Mouse (Mus musculus) hindbrain, embryonic 13.5 days (tissue): ENCODE measurements at regions not wholly inside any gene's neighbourhood (a gene's known extent, or its start where the extent isn't known, plus 50 kb on each side); places are given as distances from the start of the nearest gene placed in this dataset.
A peak's percentile ranks its signal among the peaks of the same experiment; 100 is the strongest.

ENCODE experiments used
- ATAC-seq: fragments of 200-750 bp; cut with Nextera tagmentation; 2 replicates; pipeline ENCODE4 v1.8.0; 2017; ENCODE audit warnings: moderate TSS enrichment; ENCODE audit not compliant: low FRiP score
- H3K27ac ChIP-seq: fragments of 300-500 bp; sonication (generic); 2 replicates; pipeline ENCODE4 v1.5.1; 2015; ENCODE audit warnings: inconsistent platforms, mild to moderate bottlenecking, moderate library complexity
- H3K27me3 ChIP-seq: fragments of 300-500 bp; sonication (generic); 2 replicates; pipeline ENCODE4 v1.6.1; 2015; ENCODE audit warnings: mild to moderate bottlenecking, inconsistent platforms
- H3K36me3 ChIP-seq: fragments of 300-500 bp; sonication (generic); 2 replicates; pipeline ENCODE4 v1.6.1; 2015; ENCODE audit warnings: mild to moderate bottlenecking, inconsistent platforms
- H3K4me1 ChIP-seq: fragments of 300-500 bp; sonication (generic); replicated peaks from 2 replicates; pipeline ENCODE4 v1.6.1; 2015; ENCODE audit warnings: inconsistent platforms
- H3K4me2 ChIP-seq: fragments of 300-500 bp; sonication (generic); 2 replicates; pipeline ENCODE4 v1.6.1; 2015; ENCODE audit warnings: inconsistent platforms, mild to moderate bottlenecking, moderate library complexity
- H3K4me3 ChIP-seq: fragments of 300-500 bp; sonication (generic); 2 replicates; pipeline ENCODE4 v1.5.1; 2015; ENCODE audit warnings: mild to moderate bottlenecking, inconsistent platforms
- H3K9ac ChIP-seq: fragments of 300-500 bp; sonication (generic); 2 replicates; pipeline ENCODE4 v1.6.1; 2015; ENCODE audit warnings: mild to moderate bottlenecking, inconsistent platforms
- H3K9me3 ChIP-seq: fragments of 300-500 bp; sonication (generic); 2 replicates; pipeline ENCODE4 v1.6.1; 2016; ENCODE audit warnings: inconsistent platforms
- WGBS: fragments of 180-500 bp; shearing (Covaris S2); methylation state at CpG from one replicate; pipeline ENCODE4 v1.1.7; 2015; 5-methylcytosine and 5-hydroxymethylcytosine counted together

DNA sequence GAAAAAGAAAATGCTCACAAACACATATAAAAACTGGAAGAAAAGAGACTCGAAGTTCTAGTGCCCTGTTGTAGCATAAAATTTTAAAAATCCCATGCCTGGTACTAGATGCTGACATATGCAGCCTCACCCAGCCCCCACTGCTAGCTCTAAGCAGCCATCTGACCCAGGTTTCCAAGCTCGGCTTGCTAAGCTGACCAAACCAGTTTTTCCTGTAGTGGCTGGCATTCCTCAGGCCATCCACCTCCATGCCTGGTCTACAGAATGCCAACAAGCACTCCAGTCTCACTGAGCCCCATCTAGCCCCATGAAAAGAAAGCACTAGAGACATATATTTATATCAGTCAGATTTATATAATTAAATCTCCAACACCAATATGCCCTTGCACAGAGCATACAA, 196.1 kb upstream of the Gpr149 start:
- Histone ChIP-seq H3K4me2 (no peak overlapping the region), H3K27ac (no peak overlapping the region), H3K4me1 (no peaks in the 10 kb centered on the region), H3K36me3 (no peaks in the 10 kb centered on the region), H3K9ac (no peak overlapping the region), H3K9me3 (no peaks in the 10 kb centered on the region), H3K27me3 (no peaks in the 10 kb centered on the region), H3K4me3 (no peak overlapping the region)
- no peak for ATAC-seq
- 46% methylated on average over 2 of the region's 2 CpGs for whole genome bisulfite sequencing

DNA sequence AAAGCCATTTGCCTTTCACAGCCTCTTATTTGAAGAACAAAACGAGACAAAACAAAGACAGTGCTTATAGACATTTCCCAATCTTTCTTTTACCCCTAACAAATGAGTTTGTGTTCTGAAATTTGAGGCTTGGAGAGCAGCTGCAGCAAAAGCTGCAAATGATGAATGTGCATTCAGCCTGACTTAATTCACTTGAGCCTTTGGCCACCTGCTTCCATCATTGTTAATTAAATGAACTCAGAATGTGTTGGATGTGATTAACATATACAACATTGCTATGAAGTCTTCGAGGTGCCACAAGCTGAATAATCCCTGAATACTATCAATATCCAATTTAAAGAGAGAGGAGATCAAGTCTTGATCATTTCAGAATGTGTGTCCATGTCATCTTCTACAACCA, 181.3 kb upstream of the Gpr149 start:
- ATAC-seq = peak; percentile 52; the same call in 1 of the 2 replicates
- Histone ChIP-seq H3K4me3 (no peak overlapping the region), H3K4me1 (no peaks in the 10 kb centered on the region), H3K27ac (no peak overlapping the region), H3K4me2 (no peak overlapping the region), H3K36me3 (no peaks in the 10 kb centered on the region), H3K9ac (no peak overlapping the region), H3K9me3 (no peaks in the 10 kb centered on the region), H3K27me3 (no peaks in the 10 kb centered on the region)
- 15% methylated on average over 2 of the region's 2 CpGs for WGBS
